Mouse (Mus musculus) monocyte, adult 5-6 weeks (primary cell): Measurements from ENCODE around the gene Gm7942. TPM values are rescaled to one million over a fixed set of nuclear protein-coding genes. Genes with fewer than 3 reads are reported as not detected.
"Not testable (repeated sequence)": the region's sequence is repeated elsewhere in the genome, so short reads cannot be mapped to it uniquely, and the experiment has no call there.

Source experiments
- ATAC-seq: fragments of 153-309, 156-312 bp; replicated peaks from 2 replicates; pipeline ENCODE4 v1.8.0; 2017; ENCODE audit warnings: mild to moderate bottlenecking; ENCODE audit not compliant: low TSS enrichment, insufficient number of reproducible peaks, severe bottlenecking, poor library complexity, low FRiP score
- total RNA-seq: library from RNA; stranded (forward); fragments of 200-1000, 200-491, 200-594 nt; gene quantifications from 3 replicates; pipeline ENCODE4 v1.2.3, GENCODE M21; 2017

Gene Gm7942
- total RNA-seq: not detected in 3 replicates

GRCm38 (mm10) chr5:95106638-95107037 is at the start of gene Gm7942:
TSS of gene Gm7942 (plus strand) at chr5:95106938.
- ATAC-seq: not testable (repeated sequence)

Other genes with a start within 250 kb of the Gm7942 start
- 0.32 TPM in 1 of 3 replicates, not detected in the others for gene Gm3183, start 241.5 kb upstream of the Gm7942 start, total RNA-seq
- not detected in 3 replicates for gene Gm6367, start 118.3 kb upstream of the Gm7942 start, total RNA-seq
- not detected in 3 replicates for gene Gm16513, start 75.7 kb downstream of the Gm7942 start, total RNA-seq
- not detected in 3 replicates for gene Gm10424, start 165.8 kb downstream of the Gm7942 start, total RNA-seq
- gene Gm3259, start 199.0 kb downstream of the Gm7942 start, total RNA-seq: not detected in 3 replicates